Mouse (Mus musculus): Measurements from ENCODE around the gene Tut7.
A peak's percentile ranks its signal among the peaks of the same experiment; 100 is the strongest.

Tut7 gene

DNA sequence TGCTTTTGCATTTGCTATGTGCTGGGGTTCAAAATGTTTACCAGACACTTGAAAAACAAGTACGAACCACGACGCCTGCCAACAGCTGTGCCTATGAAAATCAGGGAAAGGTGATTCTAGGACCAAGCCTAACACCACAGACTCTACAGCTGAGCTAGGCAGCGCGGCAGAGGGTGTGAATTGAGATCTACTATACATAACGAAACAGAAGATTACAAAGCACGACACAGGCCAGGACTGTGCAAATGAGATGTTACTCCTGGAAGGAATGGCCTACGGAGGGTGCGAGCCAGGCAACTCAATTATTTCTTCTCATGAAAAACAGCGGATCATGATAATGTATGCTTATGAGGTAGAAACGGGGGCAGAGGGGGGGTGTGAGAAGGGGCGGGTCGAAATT is 54.4 kb downstream of the Tut7 start:
- Histone ChIP-seq H3K4me1 (replicated peaks; ENCODE audit: low read depth, low read length) (peaks cover 56% of the 10 kb centered on the region), H3K36me3 (ENCODE audit: insufficient read depth, low read length) (peaks cover 43% of the 10 kb centered on the region), H3K27me3 (ENCODE audit: insufficient read depth, low read length) (no peaks in the 10 kb centered on the region), H3K4me3 (replicated peaks; ENCODE audit: low read length) (peak overlapping the region; percentile 95), H3K9me3 (ENCODE audit: low read length) (no peaks in the 10 kb centered on the region)
- TF ChIP-seq NANOG (IDR thresholded peaks at IDR 0.05; ENCODE audit: borderline replicate concordance, low read length) (no peak), POU5F1 (IDR thresholded peaks at IDR 0.05; ENCODE audit: borderline replicate concordance, low read length) (no peak), CTCF (conservative IDR thresholded peaks at IDR 0.05; ENCODE audit: low read length) (no peak)

- H3K9me3 ChIP-seq (ENCODE audit: low read length): no peaks in the 10 kb centered on the region
- no peak overlapping the region for H3K4me3 ChIP-seq (replicated peaks; ENCODE audit: low read length)
- H3K27me3 ChIP-seq (ENCODE audit: insufficient read depth, low read length): no peaks in the 10 kb centered on the region
- peaks cover 44% of the 10 kb centered on the region for H3K36me3 ChIP-seq (ENCODE audit: insufficient read depth, low read length)
- peaks cover 57% of the 10 kb centered on the region for H3K4me1 ChIP-seq (replicated peaks; ENCODE audit: low read depth, low read length)
- TF ChIP-seq CTCF (conservative IDR thresholded peaks at IDR 0.05; ENCODE audit: low read length) (no peak), NANOG (IDR thresholded peaks at IDR 0.05; ENCODE audit: borderline replicate concordance, low read length) (no peak)
These were observed 56.0 kb downstream of the Tut7 start for GRCm38 (mm10) chr13:59766786-59767515.

- Histone ChIP-seq H3K4me3 (replicated peaks; ENCODE audit: low read length) (no peak overlapping the region), H3K4me1 (replicated peaks; ENCODE audit: low read depth, low read length) (peaks cover 32% of the 10 kb centered on the region), H3K36me3 (ENCODE audit: insufficient read depth, low read length) (peaks cover 73% of the 10 kb centered on the region), H3K9me3 (ENCODE audit: low read length) (no peaks in the 10 kb centered on the region), H3K27me3 (ENCODE audit: insufficient read depth, low read length) (no peaks in the 10 kb centered on the region)
- TF ChIP-seq NANOG (IDR thresholded peaks at IDR 0.05; ENCODE audit: borderline replicate concordance, low read length) (no peak), POU5F1 (IDR thresholded peaks at IDR 0.05; ENCODE audit: borderline replicate concordance, low read length) (no peak), CTCF (conservative IDR thresholded peaks at IDR 0.05; ENCODE audit: low read length) (no peak)
These were observed 60.2 kb downstream of the Tut7 start for GRCm38 (mm10) chr13:59762791-59763190.

- Histone ChIP-seq H3K4me3 (replicated peaks; ENCODE audit: low read length) (no peak overlapping the region), H3K4me1 (replicated peaks; ENCODE audit: low read depth, low read length) (no peaks in the 10 kb centered on the region), H3K27me3 (ENCODE audit: insufficient read depth, low read length) (no peaks in the 10 kb centered on the region), H3K9me3 (ENCODE audit: low read length) (no peaks in the 10 kb centered on the region), H3K36me3 (ENCODE audit: insufficient read depth, low read length) (peaks cover 67% of the 10 kb centered on the region)
- TF ChIP-seq CTCF (conservative IDR thresholded peaks at IDR 0.05; ENCODE audit: low read length) (no peak), NANOG (IDR thresholded peaks at IDR 0.05; ENCODE audit: borderline replicate concordance, low read length) (no peak), POU5F1 (IDR thresholded peaks at IDR 0.05; ENCODE audit: borderline replicate concordance, low read length) (no peak)
These were observed 66.0 kb downstream of the Tut7 start for GRCm38 (mm10) chr13:59756906-59757305.

GRCm38 (mm10) chr13:59750310-59750709 is 72.6 kb downstream of the Tut7 start:
- no peak overlapping the region for H3K4me3 ChIP-seq (replicated peaks; ENCODE audit: low read length)

DNA sequence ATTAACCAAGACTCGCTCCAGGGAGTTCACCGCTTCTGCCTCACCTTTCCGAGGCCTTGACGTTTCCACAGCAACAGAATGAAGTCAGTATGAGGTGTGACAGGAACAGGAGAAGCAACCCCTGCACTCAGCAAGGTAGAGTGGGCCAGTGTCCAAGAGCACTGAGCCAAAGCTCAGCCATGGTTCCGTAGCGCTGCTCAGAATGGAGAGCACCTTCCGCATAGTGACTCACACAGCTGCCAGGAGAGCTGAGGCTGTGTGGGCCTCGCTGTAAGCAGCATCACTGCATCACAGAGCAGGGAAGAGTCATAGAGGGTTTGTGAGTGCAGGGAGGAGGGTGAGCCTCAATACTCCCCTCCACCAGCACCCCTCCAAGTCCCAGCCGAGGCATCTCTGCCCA is 76.2 kb downstream of the Tut7 start, which contains the start of gene 1700014D04Rik:
Gene 1700014D04Rik, minus strand, starts transcription at position 42 of the 400 bp plus-strand sequence.
- H3K27me3 ChIP-seq (ENCODE audit: insufficient read depth, low read length): no peaks in the 10 kb centered on the region
- no peaks in the 10 kb centered on the region for H3K36me3 ChIP-seq (ENCODE audit: insufficient read depth, low read length)
- H3K9me3 ChIP-seq (ENCODE audit: low read length): no peaks in the 10 kb centered on the region
- TF ChIP-seq POU5F1 (IDR thresholded peaks at IDR 0.05; ENCODE audit: borderline replicate concordance, low read length) (no peak), NANOG (IDR thresholded peaks at IDR 0.05; ENCODE audit: borderline replicate concordance, low read length) (no peak), CTCF (conservative IDR thresholded peaks at IDR 0.05; ENCODE audit: low read length) (no peak)
- H3K4me1 ChIP-seq (replicated peaks; ENCODE audit: low read depth, low read length): peaks cover 22% of the 10 kb centered on the region
- H3K4me3 ChIP-seq (replicated peaks; ENCODE audit: low read length): no peak within 1 kb of the TSS

More at GRCm38 (mm10) chr13:59750310-59750709, 72.6 kb downstream of the Tut7 start:
- Histone ChIP-seq H3K27me3 (ENCODE audit: insufficient read depth, low read length) (no peaks in the 10 kb centered on the region), H3K4me1 (replicated peaks; ENCODE audit: low read depth, low read length) (peaks cover 22% of the 10 kb centered on the region), H3K36me3 (ENCODE audit: insufficient read depth, low read length) (peaks cover 12% of the 10 kb centered on the region), H3K9me3 (ENCODE audit: low read length) (no peaks in the 10 kb centered on the region)
- TF ChIP-seq NANOG (IDR thresholded peaks at IDR 0.05; ENCODE audit: borderline replicate concordance, low read length) (no peak), POU5F1 (IDR thresholded peaks at IDR 0.05; ENCODE audit: borderline replicate concordance, low read length) (no peak), CTCF (conservative IDR thresholded peaks at IDR 0.05; ENCODE audit: low read length) (no peak)

- Histone ChIP-seq H3K9me3 (ENCODE audit: low read length) (no peaks in the 10 kb centered on the region), H3K27me3 (ENCODE audit: insufficient read depth, low read length) (no peaks in the 10 kb centered on the region), H3K4me1 (replicated peaks; ENCODE audit: low read depth, low read length) (peaks cover 17% of the 10 kb centered on the region), H3K4me3 (replicated peaks; ENCODE audit: low read length) (no peak overlapping the region), H3K36me3 (ENCODE audit: insufficient read depth, low read length) (no peaks in the 10 kb centered on the region)
- TF ChIP-seq POU5F1 (IDR thresholded peaks at IDR 0.05; ENCODE audit: borderline replicate concordance, low read length): no peak
- TF ChIP-seq CTCF (conservative IDR thresholded peaks at IDR 0.05; ENCODE audit: low read length): no peak
- TF ChIP-seq NANOG (IDR thresholded peaks at IDR 0.05; ENCODE audit: borderline replicate concordance, low read length): no peak
These were observed 76.8 kb downstream of the Tut7 start for GRCm38 (mm10) chr13:59746164-59746563.

DNA sequence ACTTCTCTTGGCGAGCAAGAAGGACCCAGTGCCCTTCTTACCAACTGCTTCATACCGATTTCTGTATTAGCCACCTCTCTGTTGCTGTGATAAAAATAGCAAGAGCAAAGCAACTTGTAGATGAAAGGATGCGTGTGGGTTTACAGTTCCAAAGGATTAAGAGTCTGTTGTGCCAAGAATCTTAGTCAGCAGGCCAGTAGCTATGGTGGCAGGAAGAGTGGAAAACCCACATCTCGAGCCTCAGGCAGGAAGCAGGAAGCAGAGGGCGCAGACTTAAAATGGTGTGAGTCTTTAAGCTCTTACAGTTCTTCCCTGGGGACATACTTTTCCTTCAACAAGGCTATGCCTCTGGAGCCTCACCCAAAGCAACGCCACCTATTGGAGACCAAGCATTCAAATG is 77.5 kb downstream of the Tut7 start:
- Histone ChIP-seq H3K27me3 (ENCODE audit: insufficient read depth, low read length) (no peaks in the 10 kb centered on the region), H3K9me3 (ENCODE audit: low read length) (no peaks in the 10 kb centered on the region), H3K4me1 (replicated peaks; ENCODE audit: low read depth, low read length) (peaks cover 10% of the 10 kb centered on the region), H3K4me3 (replicated peaks; ENCODE audit: low read length) (no peak overlapping the region), H3K36me3 (ENCODE audit: insufficient read depth, low read length) (no peaks in the 10 kb centered on the region)
- TF ChIP-seq CTCF (conservative IDR thresholded peaks at IDR 0.05; ENCODE audit: low read length): no peak
- no peak for TF ChIP-seq POU5F1 (IDR thresholded peaks at IDR 0.05; ENCODE audit: borderline replicate concordance, low read length)
- TF ChIP-seq NANOG (IDR thresholded peaks at IDR 0.05; ENCODE audit: borderline replicate concordance, low read length): no peak

GRCm38 (mm10) chr13:59741697-59742096 is 81.2 kb downstream of the Tut7 start:
- no peaks in the 10 kb centered on the region for H3K36me3 ChIP-seq (ENCODE audit: insufficient read depth, low read length)
- H3K27me3 ChIP-seq (ENCODE audit: insufficient read depth, low read length): no peaks in the 10 kb centered on the region
- no peak overlapping the region for H3K4me3 ChIP-seq (replicated peaks; ENCODE audit: low read length)
- H3K4me1 ChIP-seq (replicated peaks; ENCODE audit: low read depth, low read length): peaks cover 5% of the 10 kb centered on the region
- TF ChIP-seq NANOG (IDR thresholded peaks at IDR 0.05; ENCODE audit: borderline replicate concordance, low read length) (no peak), CTCF (conservative IDR thresholded peaks at IDR 0.05; ENCODE audit: low read length) (peak; percentile 17; the same call in 1 of the 2 replicates)
- H3K9me3 ChIP-seq (ENCODE audit: low read length): no peaks in the 10 kb centered on the region
